Mouse (Mus musculus) cortical plate, adult 2 months (tissue): ENCODE results near the gene Hsd17b14.

Experiments used
- CTCF ChIP-seq: fragments of 200-500 bp; IDR thresholded peaks from 2 replicates; pipeline ENCODE4 v1.5.1; 2011; ENCODE audit warnings: mild to moderate bottlenecking, control low read depth, low read length; ENCODE audit not compliant: insufficient read depth; ENCODE audit errors: extremely low read depth
- POLR2A ChIP-seq: fragments of 200-500 bp; IDR thresholded peaks from 2 replicates; pipeline ENCODE4 v1.6.1; 2011; ENCODE audit warnings: mild to moderate bottlenecking, low read length, control low read depth; ENCODE audit not compliant: insufficient read depth; ENCODE audit errors: extremely low read depth

DNA sequence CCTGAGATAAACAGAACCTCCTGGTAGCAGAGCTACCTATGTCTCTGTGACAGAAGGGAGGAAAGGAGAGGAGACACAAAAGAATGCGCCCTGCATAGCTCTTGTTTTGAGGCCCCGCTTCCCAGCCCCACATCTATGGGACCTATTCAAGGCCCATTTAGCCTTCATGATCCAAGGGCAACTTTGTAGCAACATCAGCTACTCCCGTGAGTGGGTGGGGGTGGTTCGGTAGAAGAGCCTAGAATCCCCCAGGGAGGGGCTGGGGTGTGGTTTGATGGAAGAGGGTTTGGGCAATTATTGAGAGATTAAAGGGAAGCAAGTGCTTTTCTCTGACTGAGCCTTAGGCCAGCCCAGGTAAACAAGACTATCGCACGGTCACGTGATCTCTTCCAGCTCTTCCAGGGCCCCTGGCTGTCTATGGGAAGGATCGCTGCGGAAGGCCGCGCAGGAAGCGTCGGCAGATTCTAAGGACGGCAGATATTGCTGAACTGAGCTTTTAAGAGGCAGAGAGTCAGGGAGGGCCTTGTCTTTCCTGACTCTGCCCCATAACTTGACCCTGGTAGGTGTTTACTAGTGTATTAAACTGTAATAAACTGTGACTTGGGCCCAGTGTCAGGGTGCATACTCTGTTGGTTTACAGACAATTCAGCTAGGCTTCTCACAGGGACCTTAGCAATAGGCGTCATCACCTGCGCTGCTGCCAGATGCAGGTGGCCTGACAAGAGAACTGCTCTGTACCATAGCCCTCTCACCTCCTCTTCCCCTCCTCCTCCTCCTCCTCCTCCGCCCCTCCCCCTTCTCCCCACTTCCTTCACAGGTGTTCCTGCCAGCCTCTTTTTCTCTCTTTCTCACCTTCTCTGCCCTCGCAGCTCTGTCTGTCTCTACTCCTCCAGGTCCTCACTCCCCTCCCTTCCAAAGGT is 44.5 kb downstream of the Hsd17b14 start:
- no peak for TF ChIP-seq POLR2A
- no peak for TF ChIP-seq CTCF
